Mouse (Mus musculus) hindbrain, embryonic 11.5 days (tissue): ENCODE results near the gene AI597479. TPM values are rescaled to one million over a fixed set of nuclear protein-coding genes. Genes with fewer than 3 reads are reported as not detected.
A peak's percentile ranks its signal among the peaks of the same experiment; 100 is the strongest.

ENCODE experiments used
- ATAC-seq: fragments of 200-750 bp; cut with Nextera tagmentation; 2 replicates; pipeline ENCODE4 v1.8.0; 2017; ENCODE audit warnings: mild to moderate bottlenecking, moderate TSS enrichment, moderate library complexity; ENCODE audit not compliant: low FRiP score
- DNase-seq: peaks from one replicate; pipeline ENCODE4 v3.0.0-alpha.2; 2015; ENCODE audit warnings: low spot score
- H3K27ac ChIP-seq: fragments of 300-500 bp; sonication (generic); 2 replicates; pipeline ENCODE4 v1.5.1; 2014; ENCODE audit warnings: mild to moderate bottlenecking, low read depth, low read length
- H3K27me3 ChIP-seq: fragments of 300-500 bp; sonication (generic); 2 replicates; pipeline ENCODE4 v1.6.1; 2014; ENCODE audit warnings: mild to moderate bottlenecking, low read length, moderate library complexity, mixed read lengths; ENCODE audit not compliant: control insufficient read depth, insufficient read depth
- H3K36me3 ChIP-seq: fragments of 300-500 bp; sonication (generic); 2 replicates; pipeline ENCODE4 v1.6.1; 2014; ENCODE audit warnings: mild to moderate bottlenecking, low read length, moderate library complexity, mixed read lengths; ENCODE audit not compliant: control insufficient read depth, insufficient read depth
- H3K4me1 ChIP-seq: fragments of 300-500 bp; sonication (generic); replicated peaks from 2 replicates; pipeline ENCODE4 v1.6.1; 2014; ENCODE audit warnings: low read length, mixed read lengths; ENCODE audit not compliant: control insufficient read depth, insufficient read depth
- H3K4me2 ChIP-seq: fragments of 300-500 bp; sonication (generic); replicated peaks from 2 replicates; pipeline ENCODE4 v1.6.1; 2014; ENCODE audit warnings: mild to moderate bottlenecking, low read depth, low read length
- H3K4me3 ChIP-seq: fragments of 300-500 bp; sonication (generic); 2 replicates; pipeline ENCODE4 v1.5.1; 2014; ENCODE audit warnings: low read depth, low read length
- H3K9ac ChIP-seq: fragments of 300-500 bp; sonication (generic); 2 replicates; pipeline ENCODE4 v1.6.1; 2014; ENCODE audit warnings: low read depth, low read length
- H3K9me3 ChIP-seq: fragments of 300-500 bp; sonication (generic); 2 replicates; pipeline ENCODE4 v1.6.1; 2016; ENCODE audit warnings: low read length; ENCODE audit not compliant: control insufficient read depth
- WGBS: fragments of 180-500 bp; shearing (Covaris S2); extraction: QIAGEN DNeasy Blood & Tissue Kit; methylation state at CpG from one replicate; pipeline ENCODE4 v1.1.7; 2014; 5-methylcytosine and 5-hydroxymethylcytosine counted together
- polyA plus RNA-seq: library from polyadenylated mRNA; unstranded; fragments of >200 nt; fragmentation: Nextera tagmentation; extraction: Ambion mirVana; gene quantifications from 2 replicates; pipeline ENCODE4 v1.2.1, GENCODE M21; 2014

Gene AI597479
- polyA plus RNA-seq, result 39.3 and 44.5 TPM in 2 replicates

- Histone ChIP-seq H3K36me3 (no peaks in the 10 kb centered on the region), H3K4me3 (peak within 1 kb of the TSS; percentile 67), H3K9ac (peak within 1 kb of the TSS; percentile 81), H3K27ac (peak within 1 kb of the TSS; percentile 98), H3K4me1 (no peaks in the 10 kb centered on the region; the same call in 1 of the 2 replicates), H3K27me3 (no peaks in the 10 kb centered on the region), H3K4me2 (peak within 1 kb of the TSS; percentile 63), H3K9me3 (no peaks in the 10 kb centered on the region)
- ATAC-seq, result peak; percentile 98
- DNase-seq, result peak; percentile 97
- WGBS, result 1% methylated on average over 57 of the region's 57 CpGs
These were observed at the start of gene AI597479, which contains the start of gene Tgfbrap1 for GRCm38 (mm10) chr1:43098031-43098984. TSS of gene AI597479 (plus strand) at chr1:43098710. TSS of gene Tgfbrap1 (minus strand) at chr1:43098637.

- H3K4me1 ChIP-seq, result no peaks in the 10 kb centered on the region
- WGBS, result 93% methylated on average over 5 of the region's 5 CpGs
- ATAC-seq (no peak), DNase-seq (no peak)
- H3K9ac ChIP-seq, result no peak overlapping the region
- H3K4me3 ChIP-seq, result no peak overlapping the region
- no peaks in the 10 kb centered on the region for H3K36me3 ChIP-seq
- no peaks in the 10 kb centered on the region for H3K9me3 ChIP-seq
- H3K4me2 ChIP-seq, result no peak overlapping the region
- H3K27me3 ChIP-seq, result no peaks in the 10 kb centered on the region
- no peak overlapping the region for H3K27ac ChIP-seq
These were observed 46.6 kb upstream of the AI597479 start for GRCm38 (mm10) chr1:43051903-43052302.

- H3K4me1 ChIP-seq, result no peaks in the 10 kb centered on the region
- ATAC-seq (peak; percentile 91), DNase-seq (peak; percentile 87)
- no peak overlapping the region for H3K9ac ChIP-seq
- H3K27me3 ChIP-seq, result no peaks in the 10 kb centered on the region
- no peak overlapping the region for H3K27ac ChIP-seq
- no peaks in the 10 kb centered on the region for H3K9me3 ChIP-seq
- H3K4me3 ChIP-seq, result no peak overlapping the region
- H3K36me3 ChIP-seq, result no peaks in the 10 kb centered on the region
- H3K4me2 ChIP-seq, result no peak overlapping the region
- 54% methylated on average over 9 of the region's 9 CpGs for WGBS
These were observed 32.7 kb upstream of the AI597479 start for GRCm38 (mm10) chr1:43065615-43066310.

GRCm38 (mm10) chr1:43066573-43066972 lies 31.9 kb upstream of the AI597479 start:
- Histone ChIP-seq H3K36me3 (no peaks in the 10 kb centered on the region), H3K4me1 (no peaks in the 10 kb centered on the region), H3K9me3 (no peaks in the 10 kb centered on the region), H3K27me3 (no peaks in the 10 kb centered on the region), H3K9ac (no peak overlapping the region), H3K4me3 (no peak overlapping the region), H3K4me2 (no peak overlapping the region), H3K27ac (no peak overlapping the region)
- ATAC-seq (no peak), DNase-seq (no peak)
- 92% methylated on average over 8 of the region's 8 CpGs for WGBS

- ATAC-seq (no peak), DNase-seq (no peak)
- no peak overlapping the region for H3K9ac ChIP-seq
- no peaks in the 10 kb centered on the region for H3K4me1 ChIP-seq
- WGBS, result 83% methylated on average over 7 of the region's 7 CpGs
- H3K27ac ChIP-seq, result no peak overlapping the region
- H3K9me3 ChIP-seq, result no peaks in the 10 kb centered on the region
- H3K36me3 ChIP-seq, result no peaks in the 10 kb centered on the region
- no peaks in the 10 kb centered on the region for H3K27me3 ChIP-seq
- H3K4me3 ChIP-seq, result no peak overlapping the region
- H3K4me2 ChIP-seq, result no peak overlapping the region
These were observed 31.0 kb upstream of the AI597479 start for GRCm38 (mm10) chr1:43067551-43067950.

GRCm38 (mm10) chr1:43070726-43071125 lies 27.8 kb upstream of the AI597479 start:
- WGBS, result 84% methylated on average over 5 of the region's 5 CpGs
- Histone ChIP-seq H3K27me3 (no peaks in the 10 kb centered on the region), H3K36me3 (no peaks in the 10 kb centered on the region), H3K27ac (no peak overlapping the region), H3K4me1 (no peaks in the 10 kb centered on the region), H3K4me2 (no peak overlapping the region), H3K9me3 (no peaks in the 10 kb centered on the region), H3K4me3 (no peak overlapping the region), H3K9ac (no peak overlapping the region)
- DNase-seq (no peak), ATAC-seq (no peak)

- Histone ChIP-seq H3K4me2 (no peak overlapping the region), H3K27me3 (no peaks in the 10 kb centered on the region), H3K4me3 (no peak overlapping the region), H3K9me3 (no peaks in the 10 kb centered on the region), H3K4me1 (no peaks in the 10 kb centered on the region), H3K9ac (no peak overlapping the region), H3K27ac (no peak overlapping the region), H3K36me3 (no peaks in the 10 kb centered on the region)
- DNase-seq, result no peak
- 95% methylated on average over 8 of the region's 8 CpGs for WGBS
- ATAC-seq, result no peak
These were observed 26.5 kb upstream of the AI597479 start for GRCm38 (mm10) chr1:43072028-43072427.

- 71% methylated on average over 1 of the region's 1 CpGs for WGBS
- Histone ChIP-seq H3K36me3 (no peaks in the 10 kb centered on the region), H3K4me3 (no peak overlapping the region), H3K9me3 (no peaks in the 10 kb centered on the region), H3K4me1 (no peaks in the 10 kb centered on the region), H3K9ac (no peak overlapping the region), H3K4me2 (no peak overlapping the region), H3K27ac (no peak overlapping the region), H3K27me3 (no peaks in the 10 kb centered on the region)
- ATAC-seq (no peak), DNase-seq (no peak)
These were observed 25.9 kb upstream of the AI597479 start for GRCm38 (mm10) chr1:43072561-43072960.
